Mouse (Mus musculus) CD4-positive helper T cell, adult 2 months (primary cell): ENCODE measurements around the gene Ppp2ca.
"Not testable (repeated sequence)": the region's sequence is repeated elsewhere in the genome, so short reads cannot be mapped to it uniquely, and the experiment has no call there.

Source experiments
- DNase-seq: peaks from one replicate; pipeline ENCODE4 v3.0.0-alpha.2; 2012; ENCODE audit warnings: low read depth, missing footprints, low spot score

Gene Ppp2ca

DNA sequence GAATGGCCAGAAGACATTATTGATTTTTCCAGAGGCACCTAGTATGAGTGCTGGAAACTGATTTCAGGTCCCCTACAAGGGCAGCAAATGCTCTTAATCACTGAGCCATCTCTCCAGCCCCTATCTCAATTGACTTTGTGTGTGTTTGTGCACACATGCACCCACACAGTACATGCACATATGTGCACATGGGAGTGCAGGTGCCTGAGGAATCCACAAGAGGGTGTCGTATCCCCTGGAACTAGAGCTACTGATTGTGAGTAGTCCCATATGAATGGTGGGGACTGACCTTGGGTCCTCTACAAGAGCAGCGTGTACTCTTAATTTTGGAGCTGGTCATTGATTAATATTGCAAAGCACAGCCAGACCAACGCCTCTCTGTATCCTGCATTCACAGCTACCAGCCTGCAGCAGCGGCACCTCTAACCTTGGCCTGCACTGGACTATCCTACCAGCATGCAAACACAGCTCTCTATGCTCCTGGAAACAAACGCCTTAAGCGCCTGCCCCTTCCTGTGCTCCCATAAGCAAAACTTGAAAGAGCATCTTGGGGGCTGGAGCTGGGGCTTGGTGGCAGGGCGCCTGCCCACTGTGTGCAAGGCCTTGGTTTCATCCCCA, 32.1 kb downstream of the Ppp2ca start:
- DNase-seq, result no peak

DNA sequence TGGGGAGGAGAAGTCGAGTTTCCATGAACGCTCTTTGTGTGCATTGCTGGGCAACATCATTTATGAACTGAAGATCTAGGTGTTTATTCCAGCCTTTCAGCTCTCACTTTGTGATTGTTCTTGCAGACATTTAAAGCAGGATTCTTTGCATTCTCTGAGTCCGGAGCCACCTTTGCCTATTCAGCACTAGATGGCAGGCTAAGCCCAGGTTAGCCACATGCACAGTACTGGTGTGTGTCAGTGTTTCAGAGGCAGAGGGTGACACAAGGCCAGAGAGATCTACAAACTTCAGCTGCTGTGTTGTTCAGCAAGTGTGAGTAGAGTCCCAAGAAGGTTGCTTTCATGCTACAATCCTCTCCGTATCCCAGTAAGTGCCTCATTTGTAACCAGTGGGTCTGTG, 45.2 kb downstream of the Ppp2ca start:
- DNase-seq, result peak; percentile 56

DNA sequence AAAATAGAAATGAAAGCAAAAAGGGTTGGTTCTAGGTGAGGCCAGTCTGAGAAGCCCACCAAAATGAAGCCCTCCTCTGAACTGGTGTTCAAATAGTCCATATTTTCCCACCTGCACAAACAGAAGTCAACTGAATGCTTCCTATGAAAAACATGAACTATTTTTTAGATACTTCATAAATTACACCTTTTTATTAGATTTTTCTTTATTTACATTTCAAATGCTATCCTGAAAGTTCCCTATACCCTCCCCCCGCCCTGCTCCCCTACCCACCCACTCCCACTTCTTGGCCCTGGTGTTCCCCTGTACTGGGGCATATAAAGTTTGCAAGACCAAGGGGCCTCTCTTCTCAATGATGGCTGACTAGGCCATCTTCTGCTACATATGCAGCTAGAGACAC, 46.9 kb downstream of the Ppp2ca start, which contains the start of gene Olfr1373:
Gene Olfr1373 (minus strand): TSS at position 101 of the 400 bp plus-strand sequence.
- DNase-seq, result not testable (repeated sequence)

DNA sequence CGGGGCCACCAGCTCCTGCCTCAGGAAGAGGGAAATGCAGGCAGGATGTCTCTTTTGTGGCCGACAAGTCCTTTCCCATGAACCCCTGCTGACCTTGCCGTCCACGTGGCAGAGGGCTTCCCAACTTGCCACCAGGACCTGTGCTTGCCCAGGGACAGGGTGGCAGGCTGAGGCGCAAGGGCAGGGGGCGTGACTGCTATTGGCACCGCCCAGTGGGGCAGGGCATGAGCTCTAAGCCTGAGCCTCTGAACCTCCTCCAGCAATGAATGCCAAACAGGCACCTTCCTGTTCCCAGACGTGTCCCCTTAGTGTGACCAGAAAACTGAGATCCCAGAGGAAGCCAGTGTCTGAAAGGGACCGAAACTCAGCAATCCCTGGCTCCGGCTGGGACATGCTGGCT, 65.4 kb downstream of the Ppp2ca start:
- no peak for DNase-seq

DNA sequence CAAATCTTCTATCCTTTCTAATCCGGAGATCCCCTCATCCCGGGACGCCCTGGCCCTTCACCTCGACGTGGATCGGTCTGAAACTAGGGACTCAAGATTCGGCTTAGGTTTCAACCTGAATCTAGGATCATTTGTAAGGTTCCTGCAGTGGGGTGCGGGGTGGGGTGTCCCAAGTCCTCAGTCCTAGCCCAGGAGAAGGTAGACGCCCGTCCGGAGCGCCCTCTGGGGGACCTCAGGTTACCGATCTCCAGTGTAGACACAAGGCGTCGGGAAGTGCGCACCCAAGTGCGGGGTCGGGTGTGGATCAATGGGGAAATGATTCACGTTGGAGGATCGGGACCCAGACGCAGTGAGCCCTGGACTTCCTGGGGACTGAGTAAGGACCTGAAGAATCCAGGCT, 68.6 kb downstream of the Ppp2ca start:
- DNase-seq, result peak; percentile 24

DNA sequence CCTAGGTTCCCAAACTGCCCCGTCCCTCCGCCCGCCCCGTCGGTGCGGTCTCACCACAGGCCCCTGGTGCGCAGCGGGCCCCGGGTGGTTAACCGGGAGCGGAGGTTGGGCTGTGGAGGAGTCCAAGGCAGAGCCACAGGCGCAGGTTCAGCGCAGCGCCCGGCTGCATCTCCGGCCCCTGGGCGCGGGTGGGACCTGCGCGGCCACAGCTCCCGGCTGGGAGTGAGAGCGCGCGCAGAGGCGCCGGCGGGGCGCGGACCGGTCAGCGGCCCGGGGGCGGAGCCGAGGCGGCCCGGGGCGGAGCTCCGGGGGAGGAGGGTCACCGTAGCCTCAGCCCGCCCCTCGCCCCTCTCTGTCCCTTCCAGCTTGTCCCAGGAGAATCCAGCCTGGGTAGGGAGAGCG, 69.4 kb downstream of the Ppp2ca start:
- DNase-seq, result not testable (repeated sequence)

DNA sequence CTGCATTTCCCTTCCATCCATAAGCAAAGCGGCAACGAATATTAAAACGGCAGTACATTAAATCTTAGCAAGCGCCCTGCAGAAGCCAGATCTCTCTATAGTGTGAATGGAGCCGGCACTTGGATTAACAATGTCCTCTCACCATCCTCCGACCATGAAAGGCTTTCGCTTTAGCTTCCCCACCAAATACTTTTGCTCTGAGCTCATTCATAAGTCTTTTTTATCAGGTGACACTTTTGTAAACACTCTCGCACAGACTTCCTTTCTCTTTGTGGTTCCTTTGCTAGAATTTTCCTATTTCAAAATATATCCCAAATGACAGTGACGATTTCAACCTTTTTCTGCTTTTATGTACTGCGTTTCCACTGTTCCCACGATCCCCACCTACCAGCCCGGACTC, 70.0 kb downstream of the Ppp2ca start:
- peak; percentile 17 for DNase-seq
